Mouse (Mus musculus): ENCODE measurements around the gene Arhgap8. TPM values are rescaled to one million over a fixed set of nuclear protein-coding genes. Genes with fewer than 3 reads are reported as not detected.
A peak's percentile ranks its signal among the peaks of the same experiment; 100 is the strongest.
"Not testable (repeated sequence)": the region's sequence is repeated elsewhere in the genome, so short reads cannot be mapped to it uniquely, and the experiment has no call there.

The Arhgap8 gene
- total RNA-seq, 1 experiment = 11.6 TPM

GRCm38 (mm10) chr15:84762712-84763422, 43.0 kb downstream of the Arhgap8 start:
- TF ChIP-seq MAFK (IDR thresholded peaks at IDR 0.05; ENCODE audit: insufficient read depth, low read depth, low read length) = no peak
- no peak for TF ChIP-seq HCFC1 (IDR thresholded peaks at IDR 0.05; ENCODE audit: borderline replicate concordance, insufficient read depth, low read length)
- no peak for TF ChIP-seq ZNF384 (IDR thresholded peaks at IDR 0.05; ENCODE audit: low read depth, low read length)
- no peak for TF ChIP-seq ZC3H11A (IDR thresholded peaks at IDR 0.05; ENCODE audit: borderline replicate concordance, low read depth, low read length)
- TF ChIP-seq CHD2 (IDR thresholded peaks at IDR 0.05; ENCODE audit: low read depth, low read length) = no peak
- Histone ChIP-seq H3K9me3 (ENCODE audit: control insufficient read depth, insufficient read depth, low read depth, low read length) (no peaks in the 10 kb centered on the region), H3K4me3 (ENCODE audit: insufficient read depth in 1 of 2, low read depth in 1 of 2, low read length in 2 of 2, poor library complexity in 1 of 2, severe bottlenecking in 1 of 2) (no peak overlapping the region), H3K36me3 (ENCODE audit: control insufficient read depth, insufficient read depth, low read length, poor library complexity, severe bottlenecking) (peaks cover 5% of the 10 kb centered on the region; the same call in 1 of the 2 replicates), H3K9ac (ENCODE audit: insufficient read depth, low read depth, low read length, poor library complexity, severe bottlenecking) (no peak overlapping the region), H3K27ac (ENCODE audit: insufficient read depth, low read depth, low read length, poor library complexity, severe bottlenecking) (no peak overlapping the region), H3K4me1 (ENCODE audit: control insufficient read depth in 2 of 2, insufficient read depth in 2 of 2, low read length in 2 of 2, poor library complexity in 1 of 2) (peaks cover 0 to 14% of the 10 kb centered on the region in 2 experiments; a peak in 2 of 4 replicates)
- in situ Hi-C loops (cut with MboI; ENCODE audit: low sequenced_read_pairs in 2 of 2, unreplicated experiment in 2 of 2) = no loop called here
- no peak for DNase-seq (ENCODE audit: low read depth, low spot score)

- TF ChIP-seq CHD2 (IDR thresholded peaks at IDR 0.05; ENCODE audit: low read depth, low read length) (no peak), ZC3H11A (IDR thresholded peaks at IDR 0.05; ENCODE audit: borderline replicate concordance, low read depth, low read length) (no peak), MAFK (IDR thresholded peaks at IDR 0.05; ENCODE audit: insufficient read depth, low read depth, low read length) (no peak), HCFC1 (IDR thresholded peaks at IDR 0.05; ENCODE audit: borderline replicate concordance, insufficient read depth, low read length) (no peak), ZNF384 (IDR thresholded peaks at IDR 0.05; ENCODE audit: low read depth, low read length) (no peak)
- H3K4me3 ChIP-seq (ENCODE audit: insufficient read depth in 1 of 2, low read depth in 1 of 2, low read length in 2 of 2, poor library complexity in 1 of 2, severe bottlenecking in 1 of 2) = no peak overlapping the region
- H3K9me3 ChIP-seq (ENCODE audit: control insufficient read depth, insufficient read depth, low read depth, low read length) = no peaks in the 10 kb centered on the region
- H3K4me1 ChIP-seq (ENCODE audit: control insufficient read depth in 2 of 2, insufficient read depth in 2 of 2, low read length in 2 of 2, poor library complexity in 1 of 2) = peaks cover 0 to 14% of the 10 kb centered on the region in 2 experiments; a peak in 2 of 4 replicates
- no peak for DNase-seq (ENCODE audit: low read depth, low spot score)
- in situ Hi-C loops (cut with MboI; ENCODE audit: low sequenced_read_pairs in 2 of 2, unreplicated experiment in 2 of 2) = no loop called here
- H3K36me3 ChIP-seq (ENCODE audit: control insufficient read depth, insufficient read depth, low read length, poor library complexity, severe bottlenecking) = peaks cover 5% of the 10 kb centered on the region; the same call in 1 of the 2 replicates
- no peak overlapping the region for H3K9ac ChIP-seq (ENCODE audit: insufficient read depth, low read depth, low read length, poor library complexity, severe bottlenecking)
- H3K27ac ChIP-seq (ENCODE audit: insufficient read depth, low read depth, low read length, poor library complexity, severe bottlenecking) = no peak overlapping the region
These were observed 43.6 kb downstream of the Arhgap8 start for GRCm38 (mm10) chr15:84763423-84763812.

GRCm38 (mm10) chr15:84766621-84767020, 46.8 kb downstream of the Arhgap8 start:
- no peak for TF ChIP-seq CHD2 (IDR thresholded peaks at IDR 0.05; ENCODE audit: low read depth, low read length)
- H3K36me3 ChIP-seq (ENCODE audit: control insufficient read depth, insufficient read depth, low read length, poor library complexity, severe bottlenecking) = peaks cover 5% of the 10 kb centered on the region; the same call in 1 of the 2 replicates
- DNase-seq (ENCODE audit: low read depth, low spot score) = peak; percentile 68
- H3K27ac ChIP-seq (ENCODE audit: insufficient read depth, low read depth, low read length, poor library complexity, severe bottlenecking) = no peak overlapping the region
- peak overlapping the region; percentile 33; the same call in 1 of the 2 replicates for H3K9ac ChIP-seq (ENCODE audit: insufficient read depth, low read depth, low read length, poor library complexity, severe bottlenecking)
- H3K4me3 ChIP-seq (ENCODE audit: insufficient read depth in 1 of 2, low read depth in 1 of 2, low read length in 2 of 2, poor library complexity in 1 of 2, severe bottlenecking in 1 of 2) = peak overlapping the region; percentile 36 to 53
- H3K4me1 ChIP-seq (ENCODE audit: control insufficient read depth in 2 of 2, insufficient read depth in 2 of 2, low read length in 2 of 2, poor library complexity in 1 of 2) = peaks cover 0 to 14% of the 10 kb centered on the region in 2 experiments; a peak in 2 of 4 replicates
- H3K9me3 ChIP-seq (ENCODE audit: control insufficient read depth, insufficient read depth, low read depth, low read length) = no peaks in the 10 kb centered on the region
- in situ Hi-C loops (cut with MboI; ENCODE audit: low sequenced_read_pairs in 2 of 2, unreplicated experiment in 2 of 2) = no loop called here

- H3K27ac ChIP-seq (ENCODE audit: insufficient read depth, low read depth, low read length, poor library complexity, severe bottlenecking); in situ Hi-C loops (cut with MboI; ENCODE audit: low sequenced_read_pairs in 2 of 2, unreplicated experiment in 2 of 2); H3K36me3 ChIP-seq (ENCODE audit: control insufficient read depth, insufficient read depth, low read length, poor library complexity, severe bottlenecking); H3K9ac ChIP-seq (ENCODE audit: insufficient read depth, low read depth, low read length, poor library complexity, severe bottlenecking); H3K4me3 ChIP-seq (ENCODE audit: insufficient read depth in 1 of 2, low read depth in 1 of 2, low read length in 2 of 2, poor library complexity in 1 of 2, severe bottlenecking in 1 of 2); H3K9me3 ChIP-seq (ENCODE audit: control insufficient read depth, insufficient read depth, low read depth, low read length); DNase-seq (ENCODE audit: low read depth, low spot score): not testable (repeated sequence)
- H3K4me1 ChIP-seq (ENCODE audit: control insufficient read depth in 2 of 2, insufficient read depth in 2 of 2, low read length in 2 of 2, poor library complexity in 1 of 2) = peaks cover 0 to 17% of the 10 kb centered on the region in 2 experiments; a peak in 3 of 4 replicates
These were observed 48.7 kb downstream of the Arhgap8 start for GRCm38 (mm10) chr15:84768531-84768930.
